Mouse (Mus musculus): ENCODE results near the gene Tubgcp2.
A peak's percentile ranks its signal among the peaks of the same experiment; 100 is the strongest.

Gene Tubgcp2

GRCm38 (mm10) chr7:139980778-139981177, 55.7 kb downstream of the Tubgcp2 start:
- DNase-seq (ENCODE audit: low spot score in 2 of 2), result no peak

- no peak for DNase-seq (ENCODE audit: low spot score in 2 of 2)
Measured at GRCm38 (mm10) chr7:139979011-139979719, 57.3 kb downstream of the Tubgcp2 start.

GRCm38 (mm10) chr7:139978278-139978892, 58.1 kb downstream of the Tubgcp2 start, which contains the start of gene 6430531B16Rik:
TSS of gene 6430531B16Rik (minus strand) at chr7:139978755.
- peak; percentile 44 to 54 for DNase-seq (ENCODE audit: low spot score in 2 of 2)

GRCm38 (mm10) chr7:139975471-139975870, 61.0 kb downstream of the Tubgcp2 start:
- no peak for DNase-seq (ENCODE audit: low spot score in 2 of 2)

GRCm38 (mm10) chr7:139974307-139974706, 62.2 kb downstream of the Tubgcp2 start:
- peak; percentile 69 to 78 for DNase-seq (ENCODE audit: low spot score in 2 of 2)

GRCm38 (mm10) chr7:139972923-139973331, 63.5 kb downstream of the Tubgcp2 start:
- DNase-seq (ENCODE audit: low spot score in 2 of 2), result no peak

GRCm38 (mm10) chr7:139971436-139971835, 65.0 kb downstream of the Tubgcp2 start:
- DNase-seq (ENCODE audit: low spot score in 2 of 2), result peak; percentile 66 to 77

GRCm38 (mm10) chr7:139970979-139971378, 65.5 kb downstream of the Tubgcp2 start:
- no peak for DNase-seq (ENCODE audit: low spot score in 2 of 2)

GRCm38 (mm10) chr7:139970216-139970919, 66.1 kb downstream of the Tubgcp2 start:
- DNase-seq (ENCODE audit: low spot score in 2 of 2), result no peak

GRCm38 (mm10) chr7:139969348-139970130, 66.9 kb downstream of the Tubgcp2 start:
- DNase-seq (ENCODE audit: low spot score in 2 of 2), result peak; percentile 82

GRCm38 (mm10) chr7:139968428-139968827, 68.0 kb downstream of the Tubgcp2 start:
- DNase-seq (ENCODE audit: low spot score in 2 of 2), result peak; percentile 81 to 87

- no peak for DNase-seq (ENCODE audit: low spot score in 2 of 2)
Measured at GRCm38 (mm10) chr7:139967175-139967574, 69.3 kb downstream of the Tubgcp2 start.

GRCm38 (mm10) chr7:139963814-139964213, 72.7 kb downstream of the Tubgcp2 start:
- DNase-seq (ENCODE audit: low spot score in 2 of 2), result no peak

GRCm38 (mm10) chr7:139961141-139961540, 75.3 kb downstream of the Tubgcp2 start:
- no peak for DNase-seq (ENCODE audit: low spot score in 2 of 2)

- DNase-seq (ENCODE audit: low spot score in 2 of 2), result no peak
Measured at GRCm38 (mm10) chr7:139957958-139958357, 78.5 kb downstream of the Tubgcp2 start.

GRCm38 (mm10) chr7:139957437-139957836, 79.0 kb downstream of the Tubgcp2 start:
- no peak for DNase-seq (ENCODE audit: low spot score in 2 of 2)

GRCm38 (mm10) chr7:139956658-139957057, 79.8 kb downstream of the Tubgcp2 start:
- peak; percentile 52 to 70 for DNase-seq (ENCODE audit: low spot score in 2 of 2)

GRCm38 (mm10) chr7:139955505-139955904, 81.0 kb downstream of the Tubgcp2 start:
- no peak for DNase-seq (ENCODE audit: low spot score in 2 of 2)

- DNase-seq (ENCODE audit: low spot score in 2 of 2), result no peak
Measured at GRCm38 (mm10) chr7:139951991-139952633, 84.4 kb downstream of the Tubgcp2 start.

GRCm38 (mm10) chr7:139951079-139951478, 85.4 kb downstream of the Tubgcp2 start:
- DNase-seq (ENCODE audit: low spot score in 2 of 2), result peak in 1 of 2 experiments; percentile 36

- DNase-seq (ENCODE audit: low spot score in 2 of 2), result peak in 1 of 2 experiments; percentile 44
Measured at GRCm38 (mm10) chr7:139950283-139950971, 86.0 kb downstream of the Tubgcp2 start.
